ENCODE assay signal across 12 mouse cellular contexts in the genomic region with DNA sequence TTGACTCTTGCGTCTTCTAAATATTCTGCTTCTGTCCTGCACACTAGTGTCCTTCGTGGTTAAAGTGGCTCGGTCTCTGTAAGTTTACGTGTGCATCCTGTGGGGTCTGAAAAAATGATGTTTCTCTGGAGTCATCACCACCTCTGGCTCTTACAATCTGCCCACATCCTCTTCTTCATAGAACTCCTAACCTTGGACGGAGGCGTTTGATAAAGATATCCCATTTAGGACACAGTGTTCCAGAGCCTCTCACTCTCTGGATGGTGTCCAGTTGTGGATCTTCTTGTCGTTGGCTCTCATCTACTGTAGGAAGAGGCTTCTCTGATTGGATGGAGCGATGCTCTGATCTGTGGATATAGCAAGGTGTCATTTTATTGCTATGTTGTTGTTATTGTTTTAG.
DNase-seq lines count a peak whose midpoint lies in the region; ATAC-seq lines count a peak whose summit lies in the region.
"Had no signal": no experiment of that assay in that cellular context is flagged by ENCODE, and none has a peak within 500 bp of the region (broad histone marks: within the 10 kb centered on the region; RNA-seq: fewer than 3 reads in every experiment).

No protein-coding gene starts in this region.

- H3K27ac ChIP-seq in kidney, embryonic 15.5 days: peak overlapping the region; percentile 92
- peak overlapping the region; percentile 96 for H3K27ac ChIP-seq in heart, embryonic 16.5 days (ENCODE audit: low read length)
- H3K27ac ChIP-seq in stomach, embryonic 16.5 days (ENCODE audit: low read length): peak overlapping the region; percentile 88; the same call in 1 of the 2 replicates

- no peaks in the 10 kb centered on the region for H3K9me3 ChIP-seq in kidney, embryonic 15.5 days (replicated peaks)
- H3K9me3 ChIP-seq in heart, embryonic 16.5 days (replicated peaks; ENCODE audit: control insufficient read depth, low read length): no peaks in the 10 kb centered on the region
- no peaks in the 10 kb centered on the region for H3K9me3 ChIP-seq in stomach, embryonic 16.5 days (replicated peaks; ENCODE audit: control insufficient read depth, low read length)

- 89% methylated on average over 8 of the region's 8 CpGs for WGBS in kidney, embryonic 15.5 days
- 69% methylated on average over 8 of the region's 8 CpGs for WGBS in heart, embryonic 16.5 days
- WGBS in stomach, embryonic 16.5 days: 78% methylated on average over 8 of the region's 8 CpGs

- H3K27me3 ChIP-seq in kidney, embryonic 15.5 days: no peaks in the 10 kb centered on the region
- no peaks in the 10 kb centered on the region for H3K27me3 ChIP-seq in heart, embryonic 16.5 days (ENCODE audit: control insufficient read depth, insufficient read depth, low read length)
- no peaks in the 10 kb centered on the region for H3K27me3 ChIP-seq in stomach, embryonic 16.5 days (ENCODE audit: control insufficient read depth, insufficient read depth, low read length)

- no peak for DNase-seq in kidney, postnatal 25 days
- peak; percentile 19 for DNase-seq in ovary, adult 18-20 months (ENCODE audit: low spot score)
- no peak for DNase-seq in ovary, postnatal 10 days (ENCODE audit: low spot score)
- DNase-seq in embryo, embryonic 10.5 days (ENCODE audit: low spot score): no peak
- DNase-seq: adrenal gland, postnatal 25 days; cerebellum, adult 11 months; thymus, postnatal 14 days had no signal

- H3K4me1 ChIP-seq in kidney, embryonic 15.5 days: peaks cover 64% of the 10 kb centered on the region
- peaks cover 70% of the 10 kb centered on the region for H3K4me1 ChIP-seq in heart, embryonic 16.5 days (ENCODE audit: control insufficient read depth, insufficient read depth, low read length)
- H3K4me1 ChIP-seq in stomach, embryonic 16.5 days (ENCODE audit: control insufficient read depth, insufficient read depth, low read length): peaks cover 36% of the 10 kb centered on the region

- no peak overlapping the region for H3K4me3 ChIP-seq in kidney, embryonic 15.5 days (replicated peaks)
- H3K4me3 ChIP-seq in heart, embryonic 16.5 days (ENCODE audit: low read length): no peak overlapping the region
- H3K4me3 ChIP-seq in stomach, embryonic 16.5 days (replicated peaks; ENCODE audit: low read length): no peak overlapping the region

- no peak for ATAC-seq in kidney, embryonic 15.5 days (replicated peaks; ENCODE audit: low FRiP score)
- ATAC-seq in heart, embryonic 16.5 days (replicated peaks; ENCODE audit: extremely low read depth, insufficient read depth, low FRiP score): no peak
- no peak for ATAC-seq in stomach, embryonic 16.5 days (ENCODE audit: insufficient read depth, low FRiP score)
- ATAC-seq in monocyte, adult 5-6 weeks (replicated peaks; ENCODE audit: insufficient number of reproducible peaks, low FRiP score, low TSS enrichment, poor library complexity, severe bottlenecking): no peak
- ATAC-seq: hindbrain, postnatal 0 days had no signal

- no peak overlapping the region for H3K9ac ChIP-seq in kidney, embryonic 15.5 days
- no peak overlapping the region for H3K9ac ChIP-seq in heart, embryonic 16.5 days (ENCODE audit: low read length)
- no peak overlapping the region for H3K9ac ChIP-seq in stomach, embryonic 16.5 days (ENCODE audit: low read length)

- no peaks in the 10 kb centered on the region for H3K36me3 ChIP-seq in kidney, embryonic 15.5 days
- H3K36me3 ChIP-seq in heart, embryonic 16.5 days (ENCODE audit: control insufficient read depth, insufficient read depth): no peaks in the 10 kb centered on the region
- H3K36me3 ChIP-seq in stomach, embryonic 16.5 days (ENCODE audit: control insufficient read depth, insufficient read depth, low read length): no peaks in the 10 kb centered on the region

- H3K4me2 ChIP-seq in kidney, embryonic 15.5 days: no peak overlapping the region
- H3K4me2 ChIP-seq in heart, embryonic 16.5 days (ENCODE audit: low read depth, low read length): no peak overlapping the region
- no peak overlapping the region for H3K4me2 ChIP-seq in stomach, embryonic 16.5 days (ENCODE audit: low read depth, low read length)
